Mouse (Mus musculus) liver, embryonic 16.5 days (tissue): ENCODE data around the gene Polk. TPM values are rescaled to one million over a fixed set of nuclear protein-coding genes. Genes with fewer than 3 reads are reported as not detected.

ENCODE experiments used
- ATAC-seq: fragments of 200-750 bp; cut with Nextera tagmentation; 2 replicates; pipeline ENCODE4 v1.8.0; 2017; ENCODE audit warnings: low read depth, mild to moderate bottlenecking, moderate number of reproducible peaks, moderate library complexity
- H3K27ac ChIP-seq: fragments of 300-500 bp; sonication (generic); 2 replicates; pipeline ENCODE4 v1.5.1; 2014; ENCODE audit warnings: mild to moderate bottlenecking, low read length
- H3K27me3 ChIP-seq: fragments of 300-500 bp; sonication (generic); 2 replicates; pipeline ENCODE4 v1.6.1; 2014; ENCODE audit warnings: low read depth, low read length, mixed read lengths; ENCODE audit not compliant: control insufficient read depth, insufficient read depth
- H3K36me3 ChIP-seq: fragments of 300-500 bp; sonication (generic); 2 replicates; pipeline ENCODE4 v1.6.1; 2014; ENCODE audit warnings: mild to moderate bottlenecking; ENCODE audit not compliant: control insufficient read depth, insufficient read depth
- H3K4me1 ChIP-seq: fragments of 300-500 bp; sonication (generic); 2 replicates; pipeline ENCODE4 v1.6.1; 2014; ENCODE audit warnings: low read depth, low read length, mixed read lengths; ENCODE audit not compliant: control insufficient read depth
- H3K4me2 ChIP-seq: fragments of 300-500 bp; sonication (generic); 2 replicates; pipeline ENCODE4 v1.6.1; 2014; ENCODE audit warnings: low read depth, low read length, mixed read lengths
- H3K4me3 ChIP-seq: fragments of 300-500 bp; sonication (generic); 2 replicates; pipeline ENCODE4 v1.5.1; 2014; ENCODE audit warnings: low read depth, mild to moderate bottlenecking, low read length
- H3K9ac ChIP-seq: fragments of 300-500 bp; sonication (generic); 2 replicates; pipeline ENCODE4 v1.6.1; 2014; ENCODE audit warnings: low read depth, low read length
- H3K9me3 ChIP-seq: fragments of 300-500 bp; sonication (generic); replicated peaks from 2 replicates; pipeline ENCODE4 v1.6.1; 2016; ENCODE audit warnings: low read length; ENCODE audit not compliant: control insufficient read depth
- WGBS: fragments of 180-500 bp; shearing (Covaris S2); extraction: QIAGEN DNeasy Blood & Tissue Kit; methylation state at CpG from one replicate; pipeline ENCODE4 v1.1.7; 2014; ENCODE audit not compliant: insufficient replicate concordance; 5-methylcytosine and 5-hydroxymethylcytosine counted together
- polyA plus RNA-seq: library from polyadenylated mRNA; unstranded; fragments of >200 nt; fragmentation: Nextera tagmentation; extraction: Ambion mirVana; gene quantifications from 2 replicates; pipeline ENCODE4 v1.2.1, GENCODE M21; 2015

Polk gene
- polyA plus RNA-seq, 1 experiment from 2014 or later: 3.8 TPM

DNA sequence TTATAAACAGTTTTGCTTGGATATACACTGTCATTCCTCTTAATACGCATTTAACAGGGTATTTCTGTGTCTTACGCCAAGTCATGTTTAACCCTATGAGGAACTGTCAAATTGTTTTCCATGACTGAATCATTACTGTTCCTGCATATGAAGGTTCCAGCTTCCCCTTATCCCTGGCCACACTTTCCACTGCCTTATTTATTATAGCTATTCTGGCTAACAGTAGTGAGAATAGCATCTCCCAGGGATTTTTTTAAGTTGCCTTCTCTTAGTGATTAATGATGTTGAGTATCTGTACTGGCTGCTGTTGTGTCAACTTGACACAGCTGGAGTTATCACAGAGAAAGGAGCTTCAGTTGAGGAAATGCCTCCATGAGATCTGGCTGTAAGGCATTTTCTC, 25.0 kb downstream of the Polk start:
- no peak for ATAC-seq
- WGBS: 76% methylated on average over 2 of the region's 2 CpGs
- H3K27ac ChIP-seq: no peak overlapping the region
- no peak overlapping the region for H3K4me3 ChIP-seq
- H3K36me3 ChIP-seq: peaks cover 5% of the 10 kb centered on the region; the same call in 1 of the 2 replicates
- no peaks in the 10 kb centered on the region for H3K9me3 ChIP-seq
- no peak overlapping the region for H3K4me2 ChIP-seq
- H3K4me1 ChIP-seq: no peaks in the 10 kb centered on the region; the same call in 1 of the 2 replicates
- no peak overlapping the region for H3K9ac ChIP-seq
- H3K27me3 ChIP-seq: no peaks in the 10 kb centered on the region

GRCm38 (mm10) chr13:96516249-96516648, 26.1 kb downstream of the Polk start:
- Histone ChIP-seq H3K4me2 (no peak overlapping the region), H3K9ac (no peak overlapping the region), H3K27ac (no peak overlapping the region), H3K9me3 (no peaks in the 10 kb centered on the region), H3K4me3 (no peak overlapping the region), H3K27me3 (no peaks in the 10 kb centered on the region), H3K4me1 (peaks cover 6% of the 10 kb centered on the region; the same call in 1 of the 2 replicates), H3K36me3 (peaks cover 5% of the 10 kb centered on the region; the same call in 1 of the 2 replicates)
- WGBS: 85% methylated on average over 9 of the region's 9 CpGs
- ATAC-seq: no peak

DNA sequence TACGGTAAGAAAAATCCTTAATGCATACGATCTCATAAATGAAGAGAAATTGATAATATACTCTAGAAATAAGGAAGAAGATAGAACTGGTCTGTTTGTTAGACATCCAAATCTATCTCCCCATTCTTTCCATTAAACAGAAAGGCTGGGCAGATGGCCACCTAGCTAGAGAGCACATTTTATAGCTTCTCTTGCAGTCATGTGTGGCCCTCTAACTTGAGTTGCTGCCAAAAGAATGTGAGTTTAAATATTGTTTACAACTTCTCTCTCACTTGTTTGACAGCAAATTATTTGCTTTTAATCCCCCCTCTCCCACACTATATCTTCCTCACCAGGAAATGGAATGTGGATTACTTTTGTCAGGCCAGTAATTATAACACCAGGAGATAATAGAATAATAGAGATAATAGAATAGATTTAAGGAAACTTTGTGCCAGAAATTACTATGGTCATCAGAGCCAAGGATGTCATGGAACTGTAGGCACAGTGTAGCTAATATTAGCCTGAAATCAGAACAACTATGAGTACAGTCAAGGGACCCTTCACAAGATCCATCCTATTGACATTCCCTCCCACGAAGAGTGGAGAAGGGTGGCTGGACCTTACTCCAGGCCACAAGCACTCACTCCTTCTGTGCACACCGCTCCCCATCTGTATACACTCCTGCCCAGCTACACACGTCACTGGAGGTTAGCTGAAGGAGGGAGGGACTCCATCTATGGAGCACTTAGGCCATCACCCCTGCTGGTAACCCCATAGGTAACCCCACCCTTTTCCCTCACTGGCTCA, 28.0 kb downstream of the Polk start:
- 0 out of 2 replicates have a peak, but pooled peaks have one; percentile 16 for ATAC-seq
- H3K9me3 ChIP-seq: no peaks in the 10 kb centered on the region
- H3K27me3 ChIP-seq: no peaks in the 10 kb centered on the region
- 77% methylated on average over 5 of the region's 5 CpGs for WGBS
- no peak overlapping the region for H3K4me2 ChIP-seq
- H3K9ac ChIP-seq: no peak overlapping the region
- peaks cover 5% of the 10 kb centered on the region; the same call in 1 of the 2 replicates for H3K36me3 ChIP-seq
- peaks cover 6% of the 10 kb centered on the region; the same call in 1 of the 2 replicates for H3K4me1 ChIP-seq
- H3K4me3 ChIP-seq: no peak overlapping the region
- H3K27ac ChIP-seq: no peak overlapping the region

DNA sequence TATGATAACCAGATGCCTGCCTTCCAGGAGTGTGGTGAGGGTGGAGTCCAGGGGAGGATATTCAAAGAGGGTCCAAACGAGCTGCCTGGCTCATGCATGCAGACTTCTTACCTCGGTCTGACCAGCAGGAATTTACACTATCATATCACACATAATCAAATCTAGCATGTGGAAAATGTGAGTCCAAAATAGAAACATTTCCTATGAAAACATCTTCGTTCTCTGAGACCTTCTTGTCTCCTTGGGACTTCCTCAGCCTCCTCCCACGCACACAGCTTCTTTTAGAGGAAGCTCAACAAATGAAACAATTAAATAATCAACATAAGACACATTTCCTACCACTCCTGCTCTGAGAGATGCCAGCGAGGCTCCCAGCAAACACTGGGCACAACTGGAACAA, 30.5 kb downstream of the Polk start:
- no peak for ATAC-seq
- Histone ChIP-seq H3K4me1 (peaks cover 6% of the 10 kb centered on the region; the same call in 1 of the 2 replicates), H3K4me2 (no peak overlapping the region), H3K27ac (no peak overlapping the region), H3K9ac (no peak overlapping the region), H3K9me3 (no peaks in the 10 kb centered on the region), H3K27me3 (no peaks in the 10 kb centered on the region), H3K4me3 (no peak overlapping the region), H3K36me3 (peaks cover 5% of the 10 kb centered on the region; the same call in 1 of the 2 replicates)
- 45% methylated on average over 5 of the region's 5 CpGs for WGBS

DNA sequence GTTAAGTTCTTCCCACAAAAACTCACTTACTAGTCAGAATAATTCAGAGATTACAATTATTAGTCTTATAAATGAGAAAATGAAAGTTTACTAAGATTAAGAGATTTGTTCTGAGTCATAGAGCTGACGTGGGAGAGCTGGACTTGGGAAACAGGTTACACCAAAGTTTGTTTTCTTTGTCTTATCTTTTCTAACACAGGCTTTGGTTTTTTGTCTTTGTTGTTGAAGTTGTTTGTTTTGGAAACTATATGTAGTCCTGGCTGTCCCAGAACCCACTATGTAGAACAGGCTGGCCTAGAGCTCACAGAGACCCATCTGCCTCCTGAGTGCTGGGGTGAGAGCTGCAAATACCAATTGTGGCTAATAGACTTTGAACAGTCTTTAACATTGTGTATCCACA, 31.1 kb downstream of the Polk start:
- no peak overlapping the region for H3K4me3 ChIP-seq
- H3K4me1 ChIP-seq: peaks cover 6% of the 10 kb centered on the region; the same call in 1 of the 2 replicates
- no peak overlapping the region for H3K27ac ChIP-seq
- H3K4me2 ChIP-seq: no peak overlapping the region
- H3K9me3 ChIP-seq: no peaks in the 10 kb centered on the region
- ATAC-seq: no peak
- no peaks in the 10 kb centered on the region for H3K27me3 ChIP-seq
- 24% methylated on average over 1 of the region's 1 CpGs for WGBS
- peaks cover 1% of the 10 kb centered on the region; the same call in 1 of the 2 replicates for H3K36me3 ChIP-seq
- H3K9ac ChIP-seq: no peak overlapping the region

DNA sequence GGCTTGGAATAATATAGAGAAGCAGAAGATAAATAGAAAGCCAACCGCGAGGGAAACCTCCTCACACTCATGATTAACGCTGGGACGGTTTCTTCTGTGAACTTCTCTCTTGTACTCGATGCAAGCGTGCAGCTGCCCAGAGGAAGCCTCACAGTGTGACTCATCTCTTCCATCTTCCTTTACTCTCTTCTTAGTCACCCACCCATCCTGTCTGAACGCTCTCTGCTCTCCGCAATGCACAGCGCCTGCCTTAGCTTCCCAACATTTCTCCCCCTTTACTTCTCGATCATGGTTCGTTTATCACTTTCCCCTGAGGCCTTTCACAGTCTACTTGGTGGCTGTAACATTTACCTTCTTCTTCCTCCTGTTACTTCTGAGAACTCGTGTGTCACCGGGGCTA, 31.7 kb downstream of the Polk start:
- no peak overlapping the region for H3K9ac ChIP-seq

GRCm38 (mm10) chr13:96507541-96507940, 34.8 kb downstream of the Polk start:
- Histone ChIP-seq H3K36me3 (no peaks in the 10 kb centered on the region), H3K9ac (no peak overlapping the region), H3K27me3 (no peaks in the 10 kb centered on the region), H3K4me1 (peaks cover 6% of the 10 kb centered on the region; the same call in 1 of the 2 replicates), H3K9me3 (no peaks in the 10 kb centered on the region), H3K4me2 (no peak overlapping the region), H3K4me3 (no peak overlapping the region), H3K27ac (no peak overlapping the region)
- 83% methylated on average over 4 of the region's 4 CpGs for WGBS
- no peak for ATAC-seq

More for the DNA sequence above, 31.7 kb downstream of the Polk start:
- Histone ChIP-seq H3K4me2 (no peak overlapping the region; the same call in 1 of the 2 replicates), H3K36me3 (no peaks in the 10 kb centered on the region), H3K9me3 (no peaks in the 10 kb centered on the region), H3K27me3 (no peaks in the 10 kb centered on the region), H3K4me1 (peaks cover 6% of the 10 kb centered on the region; the same call in 1 of the 2 replicates), H3K27ac (no peak overlapping the region), H3K4me3 (no peak overlapping the region)
- 23% methylated on average over 13 of the region's 13 CpGs for WGBS
- no peak for ATAC-seq

DNA sequence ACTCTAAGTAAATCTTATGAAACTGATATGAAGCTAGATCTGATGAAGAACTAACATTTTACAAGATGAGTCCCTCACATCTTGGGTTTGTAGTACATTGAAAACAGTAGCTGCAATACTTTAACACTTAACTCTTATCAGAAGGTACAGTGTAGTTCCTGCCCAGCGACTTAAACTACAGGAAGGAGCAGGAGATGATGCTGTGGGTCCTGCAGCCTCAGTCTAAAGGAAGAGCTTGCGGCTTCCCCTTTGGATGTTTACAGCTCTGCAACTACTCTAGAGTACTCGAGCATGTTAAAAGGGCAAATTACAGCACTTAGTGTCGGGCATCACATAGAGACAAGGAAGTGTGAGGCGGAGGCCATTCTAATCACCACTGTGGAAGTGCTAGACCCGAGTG, 36.1 kb downstream of the Polk start:
- H3K27me3 ChIP-seq: no peaks in the 10 kb centered on the region
- H3K9me3 ChIP-seq: no peaks in the 10 kb centered on the region
- H3K4me1 ChIP-seq: no peaks in the 10 kb centered on the region
- H3K4me2 ChIP-seq: no peak overlapping the region
- H3K4me3 ChIP-seq: no peak overlapping the region
- ATAC-seq: no peak
- H3K27ac ChIP-seq: no peak overlapping the region
- WGBS: 27% methylated on average over 6 of the region's 6 CpGs
- no peaks in the 10 kb centered on the region for H3K36me3 ChIP-seq
- no peak overlapping the region for H3K9ac ChIP-seq

- Histone ChIP-seq H3K27ac (no peak overlapping the region), H3K4me1 (no peaks in the 10 kb centered on the region), H3K27me3 (no peaks in the 10 kb centered on the region), H3K4me2 (no peak overlapping the region), H3K4me3 (no peak overlapping the region), H3K36me3 (no peaks in the 10 kb centered on the region; the same call in 1 of the 2 replicates), H3K9me3 (no peaks in the 10 kb centered on the region), H3K9ac (no peak overlapping the region)
- WGBS: 74% methylated on average over 4 of the region's 4 CpGs
- ATAC-seq: no peak
These were observed 36.7 kb downstream of the Polk start for GRCm38 (mm10) chr13:96505661-96506060.
